Mouse (Mus musculus) CH12.LX (cell line): ENCODE data around the gene Gm27021. TPM values are rescaled to one million over a fixed set of nuclear protein-coding genes. Genes with fewer than 3 reads are reported as not detected.

ENCODE experiments used
- DNase-seq: peaks from one replicate; pipeline ENCODE4 v3.0.0-alpha.2; 2013; ENCODE audit errors: extremely low read depth
- H3K27ac ChIP-seq: 2 replicates; pipeline ENCODE4 v1.5.1; 2012; ENCODE audit warnings: low read depth, mild to moderate bottlenecking, control low read depth, moderate library complexity; ENCODE audit not compliant: insufficient read depth
- H3K27me3 ChIP-seq: replicated peaks from 2 replicates; pipeline ENCODE3; 2012; ENCODE audit warnings: inconsistent platforms
- H3K36me3 ChIP-seq, 2 experiments: replicated peaks in 1 of 2; 2 replicates each; pipeline versions ENCODE3 to v1.6.1; 2012; ENCODE audit warnings: inconsistent platforms in 1 of 2, low read length in 1 of 2, mild to moderate bottlenecking in 1 of 2, mixed read lengths in 1 of 2, moderate library complexity in 1 of 2; ENCODE audit not compliant: control insufficient read depth in 1 of 2, insufficient read depth in 1 of 2
- H3K4me1 ChIP-seq, 2 experiments: 2 replicates each; pipeline ENCODE4 v1.6.1; 2012; ENCODE audit warnings: inconsistent platforms in 1 of 2, moderate library complexity in 1 of 2; ENCODE audit not compliant: insufficient read depth in 2 of 2, control insufficient read depth in 1 of 2
- H3K4me2 ChIP-seq: 2 replicates; pipeline ENCODE4 v1.6.1; 2012; ENCODE audit warnings: low read depth, mild to moderate bottlenecking, control low read depth; ENCODE audit not compliant: poor library complexity, insufficient read depth, severe bottlenecking
- H3K4me3 ChIP-seq, 3 experiments: fragments of 150-350 bp in 1 of 3; sonication (generic) in 1 of 3; replicated peaks in 1 of 3; 2 replicates each; pipeline versions ENCODE3 to v1.5.1; 2011 to 2012; ENCODE audit warnings: low read depth in 2 of 3, low read length in 2 of 3, mild to moderate bottlenecking in 2 of 3, moderate library complexity in 2 of 3, control low read depth in 1 of 3, improper control_type of control experiment in 1 of 3, inconsistent platforms in 1 of 3, mixed read lengths in 1 of 3; ENCODE audit not compliant: poor library complexity in 1 of 3
- H3K79me2 ChIP-seq: replicated peaks from 2 replicates; pipeline ENCODE4 v1.6.1; 2012; ENCODE audit warnings: mild to moderate bottlenecking, moderate library complexity; ENCODE audit not compliant: control insufficient read depth, poor library complexity, insufficient read depth, severe bottlenecking; ENCODE audit errors: extremely low read depth
- H3K9ac ChIP-seq: 2 replicates; pipeline ENCODE4 v1.6.1; 2012; ENCODE audit warnings: low read depth, mild to moderate bottlenecking, control low read depth, moderate library complexity; ENCODE audit not compliant: insufficient read depth
- H3K9me3 ChIP-seq: replicated peaks from 2 replicates; pipeline ENCODE3; 2012; ENCODE audit warnings: low read length, inconsistent platforms, mixed read lengths
- BHLHE40 ChIP-seq: IDR thresholded peaks from 2 replicates; pipeline ENCODE4 v1.6.1; 2011; ENCODE audit warnings: mild to moderate bottlenecking, low read depth, low read length, improper control_type of control experiment
- CHD1 ChIP-seq: IDR thresholded peaks from 2 replicates; pipeline ENCODE4 v1.6.1; 2012; ENCODE audit warnings: low read depth, low read length, improper control_type of control experiment, inconsistent platforms
- CHD2 ChIP-seq: IDR thresholded peaks from 2 replicates; pipeline ENCODE4 v1.6.1; 2011; ENCODE audit warnings: low read length, improper control_type of control experiment
- CTCF ChIP-seq, 2 experiments: IDR thresholded peaks in 1 of 2; conservative IDR thresholded peaks in 1 of 2; 2 replicates each; pipeline ENCODE4 v1.5.1; 2011 to 2012; ENCODE audit warnings: low read depth in 2 of 2, low read length in 2 of 2, improper control_type of control experiment in 1 of 2, inconsistent platforms in 1 of 2, mild to moderate bottlenecking in 1 of 2, moderate library complexity in 1 of 2
- ELF1 ChIP-seq: IDR thresholded peaks from 2 replicates; pipeline ENCODE4 v1.6.1; 2014; ENCODE audit warnings: low read depth, mild to moderate bottlenecking, inconsistent platforms, low read length, improper control_type of control experiment
- EP300 ChIP-seq: IDR thresholded peaks from 2 replicates; pipeline ENCODE4 v1.6.1; 2011; ENCODE audit warnings: low read length, improper control_type of control experiment
- ETS1 ChIP-seq: conservative IDR thresholded peaks from 2 replicates; pipeline ENCODE4 v1.6.1; 2012; ENCODE audit warnings: low read depth, mild to moderate bottlenecking, inconsistent platforms, low read length, improper control_type of control experiment, moderate library complexity
- GABPA ChIP-seq: IDR thresholded peaks from 2 replicates; pipeline ENCODE4 v1.6.1; 2012; ENCODE audit warnings: low read depth, low read length, improper control_type of control experiment, inconsistent platforms; ENCODE audit not compliant: insufficient replicate concordance
- IRF4 ChIP-seq: IDR thresholded peaks from 2 replicates; pipeline ENCODE4 v1.6.1; 2014; ENCODE audit warnings: low read depth, mild to moderate bottlenecking, inconsistent platforms, low read length, improper control_type of control experiment
- KAT2A ChIP-seq: IDR thresholded peaks from 2 replicates; pipeline ENCODE4 v1.6.1; 2012; ENCODE audit warnings: low read length, improper control_type of control experiment, inconsistent platforms; ENCODE audit not compliant: insufficient replicate concordance
- MXI1 ChIP-seq: IDR thresholded peaks from 2 replicates; pipeline ENCODE4 v1.6.1; 2011; ENCODE audit warnings: mild to moderate bottlenecking, low read depth, low read length, improper control_type of control experiment
- MYC ChIP-seq: IDR thresholded peaks from 2 replicates; pipeline ENCODE4 v1.6.1; 2011; ENCODE audit warnings: low read depth, mild to moderate bottlenecking, improper control_type of control experiment, low read length
- RCOR1 ChIP-seq: conservative IDR thresholded peaks from 2 replicates; pipeline ENCODE4 v1.6.1; 2012; ENCODE audit warnings: low read depth, mild to moderate bottlenecking, inconsistent platforms, low read length, improper control_type of control experiment
- SIN3A ChIP-seq: IDR thresholded peaks from 2 replicates; pipeline ENCODE4 v1.6.1; 2012; ENCODE audit warnings: low read length, improper control_type of control experiment, inconsistent platforms
- SMC3 ChIP-seq: IDR thresholded peaks from 2 replicates; pipeline ENCODE4 v1.6.1; 2011; ENCODE audit warnings: low read depth, low read length, improper control_type of control experiment
- TBP ChIP-seq: conservative IDR thresholded peaks from 2 replicates; pipeline ENCODE4 v1.6.1; 2011; ENCODE audit warnings: low read depth, low read length, improper control_type of control experiment
- ZC3H11A ChIP-seq: IDR thresholded peaks from 2 replicates; pipeline ENCODE4 v1.6.1; 2012; ENCODE audit warnings: low read depth, mild to moderate bottlenecking, inconsistent platforms, low read length, improper control_type of control experiment
- ZKSCAN1 ChIP-seq: IDR thresholded peaks from 2 replicates; pipeline ENCODE4 v1.6.1; 2012; ENCODE audit warnings: low read depth, inconsistent platforms, low read length, improper control_type of control experiment, borderline replicate concordance
- ZMIZ1 ChIP-seq: IDR thresholded peaks from 2 replicates; pipeline ENCODE4 v1.6.1; 2012; ENCODE audit warnings: low read depth, mild to moderate bottlenecking, inconsistent platforms, low read length, improper control_type of control experiment
- ZNF384 ChIP-seq: IDR thresholded peaks from 2 replicates; pipeline ENCODE4 v1.6.1; 2012; ENCODE audit warnings: low read depth, low read length, improper control_type of control experiment, inconsistent platforms
- dilution Hi-C: fragments of 300-500 bp; cut with MboI; formaldehyde crosslinking; loops from 2 replicates; pipeline ENCODE4 v1.14.3; 2020; ENCODE audit warnings: low sequenced_read_pairs; ENCODE audit not compliant: extremely low pct_unique_long_range_greater_than_20kb, extremely low pct_ligation_motif_present
- in situ Hi-C: fragments of 300-500 bp; cut with MboI; formaldehyde crosslinking; loops from 3 replicates; pipeline ENCODE4 v1.14.3; 2019; ENCODE audit warnings: low sequenced_read_pairs, low pct_ligation_motif_present, low pct_unique_long_range_greater_than_20kb, mixed read lengths
- polyA plus RNA-seq: library from polyadenylated mRNA; unstranded; fragments of >175 nt; gene quantifications from 2 replicates; pipeline ENCODE4 v1.2.1, GENCODE M21; 2012; ENCODE audit warnings: low read depth; ENCODE audit not compliant: insufficient read length
- total RNA-seq, 2 experiments: library from RNA; depleted of rRNA; stranded (reverse); fragments of 300-350 nt in 1 of 2; fragments of >200 nt in 1 of 2; gene quantifications; 2 replicates each; pipeline ENCODE4 v1.2.3; 2012 to 2014

Gm27021 gene
- total and polyA plus RNA-seq, 3 experiments: 1.0 to 1.1 TPM; not detected in 1

DNA sequence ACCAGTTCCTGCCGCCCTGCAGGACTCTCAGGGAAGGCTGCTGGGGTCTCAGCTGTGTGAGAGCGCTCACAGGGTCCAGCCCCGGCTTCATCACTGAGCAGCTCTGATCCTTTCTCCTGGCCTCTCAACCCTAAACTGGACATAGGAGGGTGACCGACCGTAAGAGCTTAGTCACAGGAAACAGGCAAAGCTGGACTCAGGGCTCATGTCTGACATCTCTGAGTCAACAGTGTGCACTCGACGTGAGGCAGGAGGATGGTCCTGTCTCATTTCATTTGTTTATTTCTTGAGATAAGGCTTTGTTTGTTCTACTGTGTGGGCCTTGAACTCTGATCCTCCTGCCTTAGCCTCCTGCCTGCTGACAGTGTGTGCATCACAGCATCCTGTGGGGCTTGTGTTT is 47.4 kb downstream of the Gm27021 start:
- dilution Hi-C loops: no loop called here
- in situ Hi-C loops: no loop called here
- no peak overlapping the region for H3K4me3 ChIP-seq
- no peak overlapping the region for H3K4me2 ChIP-seq
- H3K27ac ChIP-seq: no peak overlapping the region
- no peak for DNase-seq
- H3K9ac ChIP-seq: no peak overlapping the region
- no peak for TF ChIP-seq RCOR1
- TF ChIP-seq CHD2: no peak
- no peak for TF ChIP-seq GABPA
- no peak for TF ChIP-seq TBP
- no peak for TF ChIP-seq IRF4
- TF ChIP-seq ETS1: no peak
- no peak for TF ChIP-seq MXI1
- no peak for TF ChIP-seq SMC3
- no peak for TF ChIP-seq KAT2A
- H3K27me3 ChIP-seq: peaks cover 17% of the 10 kb centered on the region
- H3K4me1 ChIP-seq: peaks cover 0 to 3% of the 10 kb centered on the region in 2 experiments; a peak in 1 of 4 replicates
- no peaks in the 10 kb centered on the region for H3K79me2 ChIP-seq
- no peaks in the 10 kb centered on the region for H3K36me3 ChIP-seq
- H3K9me3 ChIP-seq: no peaks in the 10 kb centered on the region

DNA sequence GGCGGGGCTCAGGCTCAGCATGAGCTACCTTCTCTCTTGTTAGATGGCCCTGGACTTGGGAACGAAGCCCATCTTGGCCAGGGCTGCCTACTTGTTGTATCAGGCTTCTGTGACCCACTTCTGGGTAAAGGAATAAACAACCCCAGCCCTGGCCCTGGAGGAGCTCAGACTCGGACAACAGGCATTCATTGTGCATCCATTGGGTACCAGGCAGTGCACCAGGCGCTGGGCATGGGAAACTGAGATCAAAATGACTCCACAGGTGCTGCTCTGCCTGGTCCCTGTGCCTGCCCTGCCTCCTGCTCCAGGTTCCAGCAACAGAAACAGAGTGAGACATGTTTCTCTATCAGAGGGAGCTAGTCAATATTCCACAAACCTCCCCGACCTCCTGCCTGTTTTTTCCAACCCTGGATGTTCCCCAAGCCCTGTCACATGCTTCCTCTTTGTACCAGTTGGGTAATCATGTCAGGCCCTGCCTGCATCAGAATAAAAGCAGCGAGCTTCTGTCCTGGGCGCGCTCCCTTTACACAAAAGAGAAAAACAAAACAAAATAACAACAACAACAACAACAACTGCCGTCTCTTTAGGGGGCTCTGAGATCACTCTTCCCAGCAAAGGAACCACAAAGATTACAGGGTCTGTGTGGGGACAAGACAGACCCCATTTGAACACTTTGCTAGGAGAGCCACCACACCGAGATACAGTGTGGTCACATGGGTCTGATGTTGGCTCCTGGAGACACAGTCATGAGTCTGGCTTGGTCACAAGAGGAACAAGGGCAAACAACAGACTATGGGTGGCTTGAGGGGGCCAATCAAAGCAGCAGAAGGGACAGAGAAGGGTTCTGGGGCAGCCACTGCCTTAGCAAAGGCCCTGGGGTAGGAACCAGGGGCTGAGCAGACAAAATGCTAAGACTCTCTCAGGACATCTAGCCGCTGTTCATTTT is 48.4 kb downstream of the Gm27021 start:
- TF ChIP-seq CTCF (conservative IDR thresholded peaks at IDR 0.05 in 1 of 2, IDR thresholded peaks at IDR 0.05 in 1 of 2; ENCODE audit: low read depth in 2 of 2, low read length in 2 of 2) (no peak), GABPA (no peak), CHD1 (no peak), SIN3A (no peak), IRF4 (no peak), SMC3 (no peak), ZKSCAN1 (no peak), ELF1 (no peak), ZMIZ1 (no peak), ZNF384 (no peak), BHLHE40 (no peak), EP300 (no peak), KAT2A (no peak), MYC (no peak), CHD2 (no peak), RCOR1 (no peak), ZC3H11A (no peak)
- TF ChIP-seq, all 38 proteins: peak for 0
- in situ Hi-C loops: loop anchor here (10.0 kb wide), 1 partner anchor 435 kb away; no protein-coding TSS in a partner anchor
- no peaks in the 10 kb centered on the region for H3K9me3 ChIP-seq
- DNase-seq: no peak
- peaks cover 0 to 3% of the 10 kb centered on the region in 2 experiments; a peak in 1 of 4 replicates for H3K4me1 ChIP-seq
- no peak overlapping the region for H3K27ac ChIP-seq
- H3K4me3 ChIP-seq: no peak overlapping the region
- no peak overlapping the region for H3K4me2 ChIP-seq
- peaks cover 18% of the 10 kb centered on the region for H3K27me3 ChIP-seq
- H3K36me3 ChIP-seq: no peaks in the 10 kb centered on the region
- dilution Hi-C loops: no loop called here
- no peak overlapping the region for H3K9ac ChIP-seq
- no peaks in the 10 kb centered on the region for H3K79me2 ChIP-seq
